Mouse (Mus musculus) CH12.LX (cell line): Measurements from ENCODE around the gene Tmem120a. TPM values are rescaled to one million over a fixed set of nuclear protein-coding genes. Genes with fewer than 3 reads are reported as not detected.

Experiments used
- DNase-seq: peaks from one replicate; pipeline ENCODE4 v3.0.0-alpha.2; 2013; ENCODE audit errors: extremely low read depth
- H3K27ac ChIP-seq: 2 replicates; pipeline ENCODE4 v1.5.1; 2012; ENCODE audit warnings: low read depth, mild to moderate bottlenecking, control low read depth, moderate library complexity; ENCODE audit not compliant: insufficient read depth
- H3K27me3 ChIP-seq: replicated peaks from 2 replicates; pipeline ENCODE3; 2012; ENCODE audit warnings: inconsistent platforms
- H3K36me3 ChIP-seq, 2 experiments: replicated peaks in 1 of 2; 2 replicates each; pipeline versions ENCODE3 to v1.6.1; 2012; ENCODE audit warnings: inconsistent platforms in 1 of 2, low read length in 1 of 2, mild to moderate bottlenecking in 1 of 2, mixed read lengths in 1 of 2, moderate library complexity in 1 of 2; ENCODE audit not compliant: control insufficient read depth in 1 of 2, insufficient read depth in 1 of 2
- H3K4me1 ChIP-seq, 2 experiments: 2 replicates each; pipeline ENCODE4 v1.6.1; 2012; ENCODE audit warnings: inconsistent platforms in 1 of 2, moderate library complexity in 1 of 2; ENCODE audit not compliant: insufficient read depth in 2 of 2, control insufficient read depth in 1 of 2
- H3K4me2 ChIP-seq: 2 replicates; pipeline ENCODE4 v1.6.1; 2012; ENCODE audit warnings: low read depth, mild to moderate bottlenecking, control low read depth; ENCODE audit not compliant: poor library complexity, insufficient read depth, severe bottlenecking
- H3K4me3 ChIP-seq, 3 experiments: fragments of 150-350 bp in 1 of 3; sonication (generic) in 1 of 3; replicated peaks in 1 of 3; 2 replicates each; pipeline versions ENCODE3 to v1.5.1; 2011 to 2012; ENCODE audit warnings: low read depth in 2 of 3, low read length in 2 of 3, mild to moderate bottlenecking in 2 of 3, moderate library complexity in 2 of 3, control low read depth in 1 of 3, improper control_type of control experiment in 1 of 3, inconsistent platforms in 1 of 3, mixed read lengths in 1 of 3; ENCODE audit not compliant: poor library complexity in 1 of 3
- H3K79me2 ChIP-seq: replicated peaks from 2 replicates; pipeline ENCODE4 v1.6.1; 2012; ENCODE audit warnings: mild to moderate bottlenecking, moderate library complexity; ENCODE audit not compliant: control insufficient read depth, poor library complexity, insufficient read depth, severe bottlenecking; ENCODE audit errors: extremely low read depth
- H3K9ac ChIP-seq: 2 replicates; pipeline ENCODE4 v1.6.1; 2012; ENCODE audit warnings: low read depth, mild to moderate bottlenecking, control low read depth, moderate library complexity; ENCODE audit not compliant: insufficient read depth
- H3K9me3 ChIP-seq: replicated peaks from 2 replicates; pipeline ENCODE3; 2012; ENCODE audit warnings: low read length, inconsistent platforms, mixed read lengths
- CHD1 ChIP-seq: IDR thresholded peaks from 2 replicates; pipeline ENCODE4 v1.6.1; 2012; ENCODE audit warnings: low read depth, low read length, improper control_type of control experiment, inconsistent platforms
- CTCF ChIP-seq, 2 experiments: IDR thresholded peaks in 1 of 2; conservative IDR thresholded peaks in 1 of 2; 2 replicates each; pipeline ENCODE4 v1.5.1; 2011 to 2012; ENCODE audit warnings: low read depth in 2 of 2, low read length in 2 of 2, improper control_type of control experiment in 1 of 2, inconsistent platforms in 1 of 2, mild to moderate bottlenecking in 1 of 2, moderate library complexity in 1 of 2
- E2F4 ChIP-seq: IDR thresholded peaks from 2 replicates; pipeline ENCODE4 v1.6.1; 2011; ENCODE audit warnings: low read depth, low read length, improper control_type of control experiment; ENCODE audit not compliant: insufficient replicate concordance
- ELF1 ChIP-seq: IDR thresholded peaks from 2 replicates; pipeline ENCODE4 v1.6.1; 2014; ENCODE audit warnings: low read depth, mild to moderate bottlenecking, inconsistent platforms, low read length, improper control_type of control experiment
- EP300 ChIP-seq: IDR thresholded peaks from 2 replicates; pipeline ENCODE4 v1.6.1; 2011; ENCODE audit warnings: low read length, improper control_type of control experiment
- ETS1 ChIP-seq: conservative IDR thresholded peaks from 2 replicates; pipeline ENCODE4 v1.6.1; 2012; ENCODE audit warnings: low read depth, mild to moderate bottlenecking, inconsistent platforms, low read length, improper control_type of control experiment, moderate library complexity
- GABPA ChIP-seq: IDR thresholded peaks from 2 replicates; pipeline ENCODE4 v1.6.1; 2012; ENCODE audit warnings: low read depth, low read length, improper control_type of control experiment, inconsistent platforms; ENCODE audit not compliant: insufficient replicate concordance
- JUND ChIP-seq: conservative IDR thresholded peaks from 2 replicates; pipeline ENCODE4 v1.6.1; 2011; ENCODE audit warnings: low read depth, low read length, improper control_type of control experiment
- KAT2A ChIP-seq: IDR thresholded peaks from 2 replicates; pipeline ENCODE4 v1.6.1; 2012; ENCODE audit warnings: low read length, improper control_type of control experiment, inconsistent platforms; ENCODE audit not compliant: insufficient replicate concordance
- MAFK ChIP-seq: IDR thresholded peaks from 2 replicates; pipeline ENCODE4 v1.6.1; 2011; ENCODE audit warnings: low read length, improper control_type of control experiment; ENCODE audit not compliant: insufficient replicate concordance
- MAX ChIP-seq: IDR thresholded peaks from 2 replicates; pipeline ENCODE4 v1.6.1; 2011; ENCODE audit warnings: low read length, improper control_type of control experiment
- MAZ ChIP-seq: IDR thresholded peaks from 2 replicates; pipeline ENCODE4 v1.6.1; 2012; ENCODE audit warnings: low read depth, mild to moderate bottlenecking, inconsistent platforms, low read length, improper control_type of control experiment, moderate library complexity
- MEF2A ChIP-seq: IDR thresholded peaks from 2 replicates; pipeline ENCODE4 v1.6.1; 2014; ENCODE audit warnings: low read depth, mild to moderate bottlenecking, inconsistent platforms, low read length, improper control_type of control experiment, borderline replicate concordance
- MXI1 ChIP-seq: IDR thresholded peaks from 2 replicates; pipeline ENCODE4 v1.6.1; 2011; ENCODE audit warnings: mild to moderate bottlenecking, low read depth, low read length, improper control_type of control experiment
- MYC ChIP-seq: IDR thresholded peaks from 2 replicates; pipeline ENCODE4 v1.6.1; 2011; ENCODE audit warnings: low read depth, mild to moderate bottlenecking, improper control_type of control experiment, low read length
- NELFE ChIP-seq: IDR thresholded peaks from 2 replicates; pipeline ENCODE4 v1.6.1; 2011; ENCODE audit warnings: low read depth, low read length, improper control_type of control experiment
- NRF1 ChIP-seq: IDR thresholded peaks from 2 replicates; pipeline ENCODE4 v1.6.1; 2014; ENCODE audit warnings: low read depth, mild to moderate bottlenecking, inconsistent platforms, low read length, improper control_type of control experiment, moderate library complexity
- PAX5 ChIP-seq: IDR thresholded peaks from 2 replicates; pipeline ENCODE4 v1.6.1; 2012; ENCODE audit warnings: low read length, inconsistent platforms, mixed read lengths
- POLR2AphosphoS2 ChIP-seq: IDR thresholded peaks from 2 replicates; pipeline ENCODE4 v1.6.1; 2011; ENCODE audit warnings: low read depth, low read length, improper control_type of control experiment
- SMC3 ChIP-seq: IDR thresholded peaks from 2 replicates; pipeline ENCODE4 v1.6.1; 2011; ENCODE audit warnings: low read depth, low read length, improper control_type of control experiment
- TCF12 ChIP-seq: IDR thresholded peaks from 2 replicates; pipeline ENCODE4 v1.6.1; 2014; ENCODE audit warnings: low read depth, mild to moderate bottlenecking, inconsistent platforms, low read length, improper control_type of control experiment
- USF1 ChIP-seq: IDR thresholded peaks from 2 replicates; pipeline ENCODE4 v1.6.1; 2014; ENCODE audit warnings: low read depth, mild to moderate bottlenecking, inconsistent platforms, low read length, improper control_type of control experiment
- ZMIZ1 ChIP-seq: IDR thresholded peaks from 2 replicates; pipeline ENCODE4 v1.6.1; 2012; ENCODE audit warnings: low read depth, mild to moderate bottlenecking, inconsistent platforms, low read length, improper control_type of control experiment
- dilution Hi-C: fragments of 300-500 bp; cut with MboI; formaldehyde crosslinking; loops from 2 replicates; pipeline ENCODE4 v1.14.3; 2020; ENCODE audit warnings: low sequenced_read_pairs; ENCODE audit not compliant: extremely low pct_unique_long_range_greater_than_20kb, extremely low pct_ligation_motif_present
- in situ Hi-C: fragments of 300-500 bp; cut with MboI; formaldehyde crosslinking; loops from 3 replicates; pipeline ENCODE4 v1.14.3; 2019; ENCODE audit warnings: low sequenced_read_pairs, low pct_ligation_motif_present, low pct_unique_long_range_greater_than_20kb, mixed read lengths
- polyA plus RNA-seq: library from polyadenylated mRNA; unstranded; fragments of >175 nt; gene quantifications from 2 replicates; pipeline ENCODE4 v1.2.1, GENCODE M21; 2012; ENCODE audit warnings: low read depth; ENCODE audit not compliant: insufficient read length
- total RNA-seq, 2 experiments: library from RNA; depleted of rRNA; stranded (reverse); fragments of 300-350 nt in 1 of 2; fragments of >200 nt in 1 of 2; gene quantifications; 2 replicates each; pipeline ENCODE4 v1.2.3; 2012 to 2014

The Tmem120a gene
- total and polyA plus RNA-seq, 3 experiments, result 12.0 to 27.1 (median 21.4) TPM

- Histone ChIP-seq H3K4me1 (peaks cover 14 to 38% of the 10 kb centered on the region in 2 experiments), H3K4me2 (no peak overlapping the region), H3K4me3 (no peak overlapping the region), H3K27ac (no peak overlapping the region), H3K9me3 (peaks cover 23% of the 10 kb centered on the region), H3K27me3 (no peaks in the 10 kb centered on the region), H3K79me2 (no peaks in the 10 kb centered on the region), H3K36me3 (peaks cover 36 to 79% of the 10 kb centered on the region in 2 experiments), H3K9ac (no peak overlapping the region)
- dilution Hi-C loops (no loop called here), in situ Hi-C loops (no loop called here)
- TF ChIP-seq MAFK (no peak), MAZ (no peak), GABPA (no peak), MAX (no peak), JUND (no peak), PAX5 (no peak), KAT2A (no peak), E2F4 (no peak), ZMIZ1 (no peak), SMC3 (no peak), CHD1 (no peak), ETS1 (no peak), USF1 (no peak), POLR2AphosphoS2 (no peak), ELF1 (no peak), EP300 (no peak), MEF2A (no peak), CTCF (conservative IDR thresholded peaks at IDR 0.05 in 1 of 2, IDR thresholded peaks at IDR 0.05 in 1 of 2; ENCODE audit: low read depth in 2 of 2, low read length in 2 of 2) (no peak), NELFE (no peak), MYC (no peak)
- DNase-seq, result no peak
Observed at GRCm38 (mm10) chr5:135703431-135703830, 40.8 kb downstream of the Tmem120a start.

GRCm38 (mm10) chr5:135702682-135703192 is 41.5 kb downstream of the Tmem120a start:
- peaks cover 9 to 33% of the 10 kb centered on the region in 2 experiments for H3K4me1 ChIP-seq
- no peaks in the 10 kb centered on the region for H3K79me2 ChIP-seq
- no peak for TF ChIP-seq POLR2AphosphoS2
- TF ChIP-seq MXI1, result no peak
- no peak for TF ChIP-seq MEF2A
- no peak for TF ChIP-seq MYC
- TF ChIP-seq NRF1, result no peak
- no peak for TF ChIP-seq TCF12
- TF ChIP-seq MAZ, result no peak
- TF ChIP-seq, all 38 proteins: peak for 0
- H3K4me2 ChIP-seq, result no peak overlapping the region
- DNase-seq, result no peak
- no peak overlapping the region for H3K27ac ChIP-seq
- H3K9ac ChIP-seq, result no peak overlapping the region
- H3K9me3 ChIP-seq, result peaks cover 23% of the 10 kb centered on the region
- in situ Hi-C loops (no loop called here), dilution Hi-C loops (no loop called here)
- no peaks in the 10 kb centered on the region for H3K27me3 ChIP-seq
- no peak overlapping the region for H3K4me3 ChIP-seq
- H3K36me3 ChIP-seq, result peaks cover 38 to 78% of the 10 kb centered on the region in 2 experiments
